Mouse (Mus musculus): Measurements from ENCODE around the gene Zc4h2. TPM values are rescaled to one million over a fixed set of nuclear protein-coding genes. Genes with fewer than 3 reads are reported as not detected.

Gene Zc4h2
- polyA plus RNA-seq (2015; fragmentation: Nextera tagmentation; extraction: Ambion mirVana) = 9.9 and 11.9 TPM in 2 replicates

- peak; percentile 71 for DNase-seq (ENCODE audit: low spot score)
These were observed at the start of gene Zc4h2 for GRCm38 (mm10) chrX:95657804-95658599. Gene Zc4h2 (minus strand): TSS chrX:95658509.

GRCm38 (mm10) chrX:95687119-95687518, 28.8 kb upstream of the Zc4h2 start:
- DNase-seq (ENCODE audit: low spot score) = peak; percentile 28

- DNase-seq (ENCODE audit: low spot score) = no peak
These were observed 23.9 kb upstream of the Zc4h2 start for GRCm38 (mm10) chrX:95682206-95682605.

DNA sequence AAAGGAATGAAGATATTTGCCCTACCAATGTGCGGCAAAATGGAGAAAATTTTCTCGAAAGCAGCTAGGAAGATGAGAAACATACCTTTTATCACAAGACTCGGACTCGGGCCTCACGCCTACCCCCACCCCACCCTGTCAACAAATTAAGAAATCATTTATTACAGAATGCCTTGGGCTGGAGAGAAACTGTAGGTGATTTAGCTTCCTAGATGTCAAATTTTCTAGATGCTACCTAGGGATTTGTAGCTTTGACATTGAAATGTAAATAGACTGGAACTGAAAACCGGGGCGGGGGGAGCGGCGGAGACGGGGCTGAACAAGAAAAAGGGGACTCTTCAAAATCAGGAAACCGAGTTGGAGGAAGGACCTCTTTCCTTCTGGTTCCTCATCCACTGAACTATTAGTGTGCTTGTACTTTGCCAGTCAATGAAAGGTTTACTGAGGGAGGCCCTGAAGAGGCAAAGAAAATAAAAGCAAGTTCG, 333 bp upstream of the Zc4h2 start:
- DNase-seq (ENCODE audit: low spot score) = no peak

DNA sequence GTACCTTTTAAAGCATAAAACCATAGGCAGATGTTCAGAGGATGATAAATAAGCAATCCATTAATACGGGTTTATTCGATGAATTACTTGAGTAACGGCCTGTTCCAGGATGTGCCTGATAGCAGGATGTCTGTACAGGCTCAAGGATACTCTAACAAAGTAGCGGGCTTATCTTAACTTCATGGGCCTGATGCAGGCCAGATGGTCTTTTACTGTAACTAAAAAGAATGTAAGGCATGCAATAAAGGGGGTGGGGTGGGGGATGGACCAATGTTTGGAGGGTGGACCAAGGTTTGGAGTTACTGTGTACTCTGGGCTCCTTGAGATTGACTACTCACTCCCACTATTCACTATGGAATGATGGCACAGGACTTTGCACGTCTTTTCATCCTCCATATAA, 57.7 kb downstream of the Zc4h2 start:
- DNase-seq (ENCODE audit: low spot score) = no peak

Other genes starting within 250 kb of the Zc4h2 start
- 4.2 and 5.4 TPM in 2 replicates for gene Amer1, start 213.6 kb downstream of the Zc4h2 start, polyA plus RNA-seq (2015; fragmentation: Nextera tagmentation; extraction: Ambion mirVana)
- gene Asb12, start 100.5 kb downstream of the Zc4h2 start, polyA plus RNA-seq (2015; fragmentation: Nextera tagmentation; extraction: Ambion mirVana) = not detected in 2 replicates
- not detected in 2 replicates for gene Pfn5, start 100.4 kb downstream of the Zc4h2 start, polyA plus RNA-seq (2015; fragmentation: Nextera tagmentation; extraction: Ambion mirVana)
- 1.9 and 3.0 TPM in 2 replicates for gene Zc3h12b, start 53.2 kb upstream of the Zc4h2 start, polyA plus RNA-seq (2015; fragmentation: Nextera tagmentation; extraction: Ambion mirVana)

All from thymus, postnatal 0 days (tissue).